Mouse (Mus musculus) T-helper 17 cell (primary cell): ENCODE results near the gene Irf8.
"Not testable (repeated sequence)": the region's sequence is repeated elsewhere in the genome, so short reads cannot be mapped to it uniquely, and the experiment has no call there.

ENCODE experiments used
- in situ Hi-C, 2 experiments: fragments of 300-600 bp; cut with MboI, MseI; formaldehyde crosslinking; loops; 1 replicate in 1 of 2; 2 replicates in 1 of 2; pipeline ENCODE4 v1.15.1; 2025; ENCODE audit warnings: high pct_unique_total_duplicates in 2 of 2

Gene Irf8

GRCm38 (mm10) chr8:120786753-120787152 lies 50.6 kb downstream of the Irf8 start:
- in situ Hi-C loops = loop anchor here in 1 of 2 experiments (5.0 kb wide), 1 partner anchor 34 kb away; no protein-coding TSS in a partner anchor

GRCm38 (mm10) chr8:120787631-120788030 lies 51.5 kb downstream of the Irf8 start:
- in situ Hi-C loops = loop anchor here in 1 of 2 experiments (5.0 kb wide), 1 partner anchor 35 kb away; no protein-coding TSS in a partner anchor

- in situ Hi-C loops = loop anchor here in 1 of 2 experiments (5.0 kb wide), 2 partner anchors 40 to 115 kb away; no protein-coding TSS in a partner anchor
Measured at GRCm38 (mm10) chr8:120792710-120793109, 56.6 kb downstream of the Irf8 start.

GRCm38 (mm10) chr8:120795944-120796635 lies 59.9 kb downstream of the Irf8 start:
- in situ Hi-C loops = loop anchor here in 1 of 2 experiments (5.0 kb wide), 1 partner anchor 119 kb away; no protein-coding TSS in a partner anchor

- in situ Hi-C loops = loop anchor here in 1 of 2 experiments (5.0 kb wide), 1 partner anchor 120 kb away; no protein-coding TSS in a partner anchor
Measured at GRCm38 (mm10) chr8:120797019-120797727, 61.0 kb downstream of the Irf8 start.

GRCm38 (mm10) chr8:120800308-120800865 lies 64.2 kb downstream of the Irf8 start:
- in situ Hi-C loops = no loop called here

- in situ Hi-C loops = not testable (repeated sequence)
Measured at GRCm38 (mm10) chr8:120803661-120804375, 67.7 kb downstream of the Irf8 start.

- in situ Hi-C loops = no loop called here
Measured at GRCm38 (mm10) chr8:120804741-120805140, 68.6 kb downstream of the Irf8 start.
